Comparison of ENCODE assay signal across 8 mouse cellular contexts in the genomic region with DNA sequence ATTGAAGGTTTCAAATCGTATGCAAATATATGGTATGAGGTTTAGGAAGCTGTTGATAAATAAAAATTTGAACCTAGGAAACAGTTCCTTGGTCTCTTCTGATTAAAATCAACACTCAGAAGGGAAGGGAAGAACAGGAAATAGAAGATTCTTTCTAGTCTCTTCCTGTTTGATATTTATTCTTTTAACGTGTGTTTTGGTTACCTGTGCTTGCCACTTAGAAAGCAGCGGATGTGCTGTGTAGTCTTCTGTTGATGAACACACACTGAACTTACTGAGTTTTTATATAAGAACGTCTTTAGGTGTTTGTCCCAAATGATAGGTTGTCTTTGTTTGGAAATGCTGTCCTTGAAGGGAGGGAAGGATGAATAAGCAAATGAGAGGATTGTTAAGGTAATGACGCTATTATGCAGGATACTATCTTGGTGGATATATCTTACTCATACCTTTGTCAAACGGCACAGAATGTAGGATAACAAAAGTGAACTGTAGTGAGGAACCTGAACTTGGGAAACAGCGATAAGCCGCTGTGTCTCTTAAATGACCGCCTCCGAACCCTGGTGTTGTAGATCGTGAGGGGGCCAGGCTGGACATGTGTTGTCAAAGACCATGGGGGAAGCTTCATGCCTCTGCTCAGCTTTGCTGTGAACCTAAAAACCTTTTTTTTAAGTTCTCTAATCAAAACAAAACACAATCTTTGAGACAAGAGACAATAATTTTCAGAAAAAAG. TPM values are rescaled to one million over a fixed set of nuclear protein-coding genes. Genes with fewer than 3 reads are reported as not detected.
A peak's percentile ranks its signal among the peaks of the same experiment; 100 is the strongest.
DNase-seq lines count a peak whose midpoint lies in the region; ATAC-seq lines count a peak whose summit lies in the region.

No protein-coding gene starts in this region.

- H3K4me2 ChIP-seq in kidney, embryonic 15.5 days, result peak overlapping the region; percentile 88
- peak overlapping the region; percentile 80 for H3K4me2 ChIP-seq in hindbrain, embryonic 13.5 days
- H3K4me2 ChIP-seq in midbrain, embryonic 16.5 days (ENCODE audit: low read length), result peak overlapping the region; percentile 95

- ATAC-seq in kidney, embryonic 15.5 days (replicated peaks; ENCODE audit: low FRiP score), result no peak
- ATAC-seq in hindbrain, embryonic 13.5 days (ENCODE audit: low FRiP score), result no peak
- no peak for ATAC-seq in midbrain, embryonic 16.5 days

- H3K36me3 ChIP-seq in kidney, embryonic 15.5 days, result no peaks in the 10 kb centered on the region
- H3K36me3 ChIP-seq in hindbrain, embryonic 13.5 days, result no peaks in the 10 kb centered on the region
- H3K36me3 ChIP-seq in midbrain, embryonic 16.5 days (ENCODE audit: control insufficient read depth, insufficient read depth, low read length), result no peaks in the 10 kb centered on the region

- DNase-seq in kidney, postnatal 4 days, result no peak
- peak; percentile 2 for DNase-seq in ZHBTc4 (ENCODE audit: low read depth, low spot score)
- DNase-seq in right cerebral cortex, adult 18-20 months, result no peak
- DNase-seq in retina, postnatal 1 day, result no peak
- no peak for DNase-seq in thymus, postnatal 25 days

- peak overlapping the region; percentile 88 for H3K4me3 ChIP-seq in kidney, embryonic 15.5 days (replicated peaks)
- peak overlapping the region; percentile 74 for H3K4me3 ChIP-seq in hindbrain, embryonic 13.5 days
- H3K4me3 ChIP-seq in midbrain, embryonic 16.5 days (ENCODE audit: low read depth, low read length), result peak overlapping the region; percentile 69

- peak overlapping the region; percentile 86; the same call in 1 of the 2 replicates for H3K9ac ChIP-seq in kidney, embryonic 15.5 days
- peak overlapping the region; percentile 89; the same call in 1 of the 2 replicates for H3K9ac ChIP-seq in hindbrain, embryonic 13.5 days
- H3K9ac ChIP-seq in midbrain, embryonic 16.5 days (ENCODE audit: low read depth, low read length), result no peak overlapping the region

- no peaks in the 10 kb centered on the region for H3K9me3 ChIP-seq in kidney, embryonic 15.5 days (replicated peaks)
- H3K9me3 ChIP-seq in hindbrain, embryonic 13.5 days, result no peaks in the 10 kb centered on the region
- no peaks in the 10 kb centered on the region for H3K9me3 ChIP-seq in midbrain, embryonic 16.5 days (replicated peaks; ENCODE audit: control insufficient read depth, low read length, poor library complexity, severe bottlenecking)

- peaks cover 44% of the 10 kb centered on the region for H3K4me1 ChIP-seq in kidney, embryonic 15.5 days
- H3K4me1 ChIP-seq in hindbrain, embryonic 13.5 days (replicated peaks), result peaks cover 23% of the 10 kb centered on the region
- peaks cover 2% of the 10 kb centered on the region for H3K4me1 ChIP-seq in midbrain, embryonic 16.5 days (ENCODE audit: control insufficient read depth, insufficient read depth, low read length)

- WGBS in kidney, embryonic 15.5 days, result 51% methylated on average over 11 of the region's 11 CpGs
- 59% methylated on average over 11 of the region's 11 CpGs for WGBS in hindbrain, embryonic 13.5 days
- 64% methylated on average over 11 of the region's 11 CpGs for WGBS in midbrain, embryonic 16.5 days

- no peaks in the 10 kb centered on the region for H3K27me3 ChIP-seq in kidney, embryonic 15.5 days
- no peaks in the 10 kb centered on the region for H3K27me3 ChIP-seq in hindbrain, embryonic 13.5 days
- no peaks in the 10 kb centered on the region for H3K27me3 ChIP-seq in midbrain, embryonic 16.5 days (ENCODE audit: control insufficient read depth, insufficient read depth, low read depth, low read length)

- H3K27ac ChIP-seq in kidney, embryonic 15.5 days, result no peak overlapping the region
- no peak overlapping the region for H3K27ac ChIP-seq in hindbrain, embryonic 13.5 days
- H3K27ac ChIP-seq in midbrain, embryonic 16.5 days (ENCODE audit: low read length), result no peak overlapping the region

RNA-seq across cellular contexts. Expression of a gene that starts 1.4 kb away (rescaled TPM):
- polyA plus RNA-seq in kidney, embryonic 15.5 days (2015; fragmentation: Nextera tagmentation; extraction: Ambion mirVana), result 70.5 and 72.6 TPM in 2 replicates
- 55.7 and 56.8 TPM in 2 replicates for polyA plus RNA-seq in hindbrain, embryonic 13.5 days (2015; fragmentation: Nextera tagmentation; extraction: Ambion mirVana)
- polyA plus RNA-seq in midbrain, embryonic 16.5 days (2015; fragmentation: Nextera tagmentation; extraction: Ambion mirVana), result 26.7 and 28.1 TPM in 2 replicates
